Mouse (Mus musculus) hindbrain, embryonic 14.5 days (tissue): ENCODE results near the gene Ece1. TPM values are rescaled to one million over a fixed set of nuclear protein-coding genes. Genes with fewer than 3 reads are reported as not detected.

Source experiments
- ATAC-seq: fragments of 200-750 bp; cut with Nextera tagmentation; 2 replicates; pipeline ENCODE4 v1.8.0; 2017; ENCODE audit warnings: moderate number of reproducible peaks, mild to moderate bottlenecking, moderate TSS enrichment, moderate library complexity; ENCODE audit not compliant: low FRiP score
- DNase-seq: peaks from one replicate; pipeline ENCODE4 v3.0.0-alpha.2; 2015; ENCODE audit warnings: low spot score
- H3K27ac ChIP-seq: fragments of 300-500 bp; sonication (generic); 2 replicates; pipeline ENCODE4 v1.5.1; 2014; ENCODE audit warnings: mild to moderate bottlenecking, moderate library complexity
- H3K27me3 ChIP-seq: fragments of 300-500 bp; sonication (generic); 2 replicates; pipeline ENCODE4 v1.6.1; 2014; ENCODE audit warnings: mild to moderate bottlenecking, low read length, mixed read lengths; ENCODE audit not compliant: control insufficient read depth, insufficient read depth
- H3K36me3 ChIP-seq: fragments of 300-500 bp; sonication (generic); replicated peaks from 2 replicates; pipeline ENCODE4 v1.6.1; 2014; ENCODE audit not compliant: control insufficient read depth, insufficient read depth
- H3K4me1 ChIP-seq: fragments of 300-500 bp; sonication (generic); replicated peaks from 2 replicates; pipeline ENCODE4 v1.6.1; 2014; ENCODE audit warnings: antibody characterized with exemption, low read length, mixed read lengths; ENCODE audit not compliant: control insufficient read depth, insufficient read depth
- H3K4me2 ChIP-seq: fragments of 300-500 bp; sonication (generic); replicated peaks from 2 replicates; pipeline ENCODE4 v1.6.1; 2014; ENCODE audit warnings: mild to moderate bottlenecking, moderate library complexity
- H3K4me3 ChIP-seq: fragments of 300-500 bp; sonication (generic); replicated peaks from 2 replicates; pipeline ENCODE4 v1.5.1; 2014; ENCODE audit warnings: mild to moderate bottlenecking, low read length
- H3K9ac ChIP-seq: fragments of 300-500 bp; sonication (generic); 2 replicates; pipeline ENCODE4 v1.6.1; 2014
- H3K9me3 ChIP-seq: fragments of 300-500 bp; sonication (generic); 2 replicates; pipeline ENCODE4 v1.6.1; 2016; ENCODE audit warnings: low read length; ENCODE audit not compliant: control insufficient read depth
- WGBS: fragments of 180-500 bp; shearing (Covaris S2); extraction: QIAGEN DNeasy Blood & Tissue Kit; methylation state at CpG from one replicate; pipeline ENCODE4 v1.1.7; 2014; 5-methylcytosine and 5-hydroxymethylcytosine counted together
- polyA plus RNA-seq: library from polyadenylated mRNA; unstranded; fragments of >200 nt; fragmentation: Nextera tagmentation; extraction: Ambion mirVana; gene quantifications from 2 replicates; pipeline ENCODE4 v1.2.1, GENCODE M21; 2014

The Ece1 gene
- polyA plus RNA-seq, 1 experiment from 2014 or later, result 25.0 TPM

- Histone ChIP-seq H3K36me3 (no peaks in the 10 kb centered on the region), H3K4me1 (peaks cover 30% of the 10 kb centered on the region), H3K4me2 (no peak overlapping the region), H3K27ac (no peak overlapping the region), H3K9ac (no peak overlapping the region), H3K9me3 (no peaks in the 10 kb centered on the region), H3K4me3 (no peak overlapping the region), H3K27me3 (no peaks in the 10 kb centered on the region)
- no peak for ATAC-seq
- DNase-seq, result no peak
- 87% methylated on average over 10 of the region's 10 CpGs for WGBS
Measured at GRCm38 (mm10) chr4:137887337-137887992, 25.4 kb downstream of the Ece1 start.

GRCm38 (mm10) chr4:137887993-137888388, 26.0 kb downstream of the Ece1 start:
- Histone ChIP-seq H3K9ac (no peak overlapping the region), H3K27me3 (no peaks in the 10 kb centered on the region), H3K27ac (no peak overlapping the region), H3K4me1 (peaks cover 30% of the 10 kb centered on the region), H3K4me3 (no peak overlapping the region), H3K4me2 (no peak overlapping the region), H3K36me3 (no peaks in the 10 kb centered on the region), H3K9me3 (no peaks in the 10 kb centered on the region)
- ATAC-seq (no peak), DNase-seq (no peak)
- WGBS, result 78% methylated on average over 8 of the region's 8 CpGs

GRCm38 (mm10) chr4:137890596-137890995, 28.6 kb downstream of the Ece1 start:
- ATAC-seq, result no peak
- Histone ChIP-seq H3K36me3 (no peaks in the 10 kb centered on the region), H3K4me1 (peaks cover 26% of the 10 kb centered on the region), H3K4me3 (no peak overlapping the region), H3K27ac (0 out of 2 replicates have a peak overlapping the region, but pooled peaks have one; percentile 67), H3K27me3 (no peaks in the 10 kb centered on the region), H3K9me3 (no peaks in the 10 kb centered on the region), H3K9ac (no peak overlapping the region), H3K4me2 (no peak overlapping the region)
- 83% methylated on average over 4 of the region's 4 CpGs for WGBS
- DNase-seq, result no peak

- ATAC-seq, result peak; percentile 61
- Histone ChIP-seq H3K9ac (no peak overlapping the region; the same call in 1 of the 2 replicates), H3K4me2 (0 out of 2 replicates have a peak overlapping the region, but pooled peaks have one; percentile 1), H3K27me3 (no peaks in the 10 kb centered on the region), H3K27ac (peak overlapping the region; percentile 67), H3K9me3 (no peaks in the 10 kb centered on the region), H3K4me1 (peaks cover 35% of the 10 kb centered on the region), H3K4me3 (no peak overlapping the region), H3K36me3 (no peaks in the 10 kb centered on the region)
- 0% methylated on average over 4 of the region's 4 CpGs for WGBS
- DNase-seq, result no peak
Measured at GRCm38 (mm10) chr4:137891553-137892145, 29.6 kb downstream of the Ece1 start.

- ATAC-seq, result peak; percentile 79
- H3K4me1 ChIP-seq, result peaks cover 47% of the 10 kb centered on the region
- no peak overlapping the region for H3K4me3 ChIP-seq
Measured at GRCm38 (mm10) chr4:137892713-137893242, 30.7 kb downstream of the Ece1 start.

GRCm38 (mm10) chr4:137896612-137897297, 34.7 kb downstream of the Ece1 start:
- H3K4me3 ChIP-seq, result no peak overlapping the region
- H3K9ac ChIP-seq, result 0 out of 2 replicates have a peak overlapping the region, but pooled peaks have one; percentile 4
- ATAC-seq (peak; percentile 31; the same call in 1 of the 2 replicates), DNase-seq (peak; percentile 62)
- H3K27me3 ChIP-seq, result no peaks in the 10 kb centered on the region
- H3K36me3 ChIP-seq, result no peaks in the 10 kb centered on the region
- H3K9me3 ChIP-seq, result no peaks in the 10 kb centered on the region
- WGBS, result 13% methylated on average over 12 of the region's 12 CpGs
- H3K27ac ChIP-seq, result peak overlapping the region; percentile 80
- peaks cover 42% of the 10 kb centered on the region for H3K4me1 ChIP-seq
- no peak overlapping the region for H3K4me2 ChIP-seq

More at GRCm38 (mm10) chr4:137892713-137893242, 30.7 kb downstream of the Ece1 start:
- DNase-seq, result peak; percentile 59
- no peaks in the 10 kb centered on the region for H3K9me3 ChIP-seq
- H3K27ac ChIP-seq, result peak overlapping the region; percentile 67
- no peaks in the 10 kb centered on the region for H3K27me3 ChIP-seq
- H3K4me2 ChIP-seq, result peak overlapping the region; percentile 46
- no peaks in the 10 kb centered on the region for H3K36me3 ChIP-seq
- 8% methylated on average over 11 of the region's 11 CpGs for WGBS
- H3K9ac ChIP-seq, result peak overlapping the region; percentile 28; the same call in 1 of the 2 replicates

GRCm38 (mm10) chr4:137897298-137897612, 35.2 kb downstream of the Ece1 start:
- 0 out of 2 replicates have a peak overlapping the region, but pooled peaks have one; percentile 4 for H3K9ac ChIP-seq
- DNase-seq, result peak; percentile 73

GRCm38 (mm10) chr4:137898490-137898889, 36.5 kb downstream of the Ece1 start:
- Histone ChIP-seq H3K36me3 (no peaks in the 10 kb centered on the region), H3K27ac (no peak overlapping the region), H3K4me2 (no peak overlapping the region), H3K27me3 (no peaks in the 10 kb centered on the region), H3K4me1 (peaks cover 32% of the 10 kb centered on the region), H3K9ac (no peak overlapping the region), H3K9me3 (no peaks in the 10 kb centered on the region), H3K4me3 (no peak overlapping the region)
- 83% methylated on average over 7 of the region's 7 CpGs for WGBS
- no peak for ATAC-seq
- DNase-seq, result no peak

More at GRCm38 (mm10) chr4:137897298-137897612, 35.2 kb downstream of the Ece1 start:
- H3K9me3 ChIP-seq, result no peaks in the 10 kb centered on the region
- no peak overlapping the region for H3K4me2 ChIP-seq
- ATAC-seq, result peak; percentile 62
- H3K4me3 ChIP-seq, result no peak overlapping the region
- WGBS, result 7% methylated on average over 8 of the region's 8 CpGs
- H3K4me1 ChIP-seq, result peaks cover 37% of the 10 kb centered on the region
- H3K27ac ChIP-seq, result peak overlapping the region; percentile 80
- no peaks in the 10 kb centered on the region for H3K36me3 ChIP-seq
- no peaks in the 10 kb centered on the region for H3K27me3 ChIP-seq

GRCm38 (mm10) chr4:137902268-137902667, 40.2 kb downstream of the Ece1 start:
- Histone ChIP-seq H3K4me2 (no peak overlapping the region), H3K27ac (no peak overlapping the region), H3K9me3 (no peaks in the 10 kb centered on the region), H3K36me3 (no peaks in the 10 kb centered on the region), H3K4me1 (peaks cover 16% of the 10 kb centered on the region), H3K4me3 (no peak overlapping the region), H3K9ac (no peak overlapping the region), H3K27me3 (no peaks in the 10 kb centered on the region)
- ATAC-seq (no peak), DNase-seq (no peak)
- 57% methylated on average over 13 of the region's 13 CpGs for WGBS
